Mouse (Mus musculus): ENCODE results near the gene Sdf2l1.
"Not testable (repeated sequence)": the region's sequence is repeated elsewhere in the genome, so short reads cannot be mapped to it uniquely, and the experiment has no call there.

The Sdf2l1 gene

DNA sequence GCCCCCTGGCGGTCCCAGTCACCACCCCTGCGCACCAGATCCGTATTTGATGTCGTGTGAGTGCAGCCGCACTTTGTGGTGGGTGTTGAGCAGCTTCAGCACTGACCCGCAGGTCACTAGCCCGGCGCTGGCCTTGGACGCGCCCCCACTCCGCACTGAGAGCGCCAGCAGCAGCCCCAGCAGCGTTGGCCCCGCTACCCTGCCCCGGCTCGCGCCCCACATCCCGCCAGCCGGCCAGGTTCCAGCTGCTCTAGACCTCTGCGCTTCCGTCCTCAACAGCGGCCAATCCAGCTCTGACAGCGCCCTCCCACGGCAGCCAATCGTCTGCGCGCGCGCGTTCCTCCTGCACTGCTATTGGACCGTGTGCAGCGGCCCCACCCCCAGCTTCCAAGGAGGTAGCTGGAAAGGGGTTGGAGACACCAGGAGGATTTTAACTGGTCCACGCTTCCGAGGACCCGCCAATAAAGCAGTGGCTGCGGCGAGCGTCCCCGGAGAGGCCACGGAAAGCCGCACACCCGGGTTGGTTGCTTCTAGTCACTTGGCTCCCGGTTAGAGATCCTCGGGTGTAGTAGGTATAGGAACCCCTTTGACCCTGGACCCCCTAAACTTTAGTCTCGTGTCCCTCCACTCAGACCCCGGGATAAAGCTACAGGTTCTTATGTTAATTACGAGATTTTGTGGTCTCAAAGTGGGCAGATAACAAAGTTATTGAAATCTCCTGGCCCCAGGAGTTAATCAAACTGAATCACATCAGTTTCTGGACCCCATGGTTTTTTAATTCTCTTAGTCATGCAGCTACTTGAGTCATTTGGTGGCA is at the start of gene Sdf2l1:
Sdf2l1 (minus strand) TSS at position 295 of the 817 bp plus-strand sequence.
- peak; percentile 91 for DNase-seq (ENCODE audit: low read depth, low spot score)

- peak; percentile 23 for DNase-seq (ENCODE audit: low read depth, low spot score)
These were observed 49.2 kb upstream of the Sdf2l1 start for GRCm38 (mm10) chr16:17181382-17181781.

GRCm38 (mm10) chr16:17179706-17180105 is 47.5 kb upstream of the Sdf2l1 start:
- no peak for DNase-seq (ENCODE audit: low read depth, low spot score)

DNA sequence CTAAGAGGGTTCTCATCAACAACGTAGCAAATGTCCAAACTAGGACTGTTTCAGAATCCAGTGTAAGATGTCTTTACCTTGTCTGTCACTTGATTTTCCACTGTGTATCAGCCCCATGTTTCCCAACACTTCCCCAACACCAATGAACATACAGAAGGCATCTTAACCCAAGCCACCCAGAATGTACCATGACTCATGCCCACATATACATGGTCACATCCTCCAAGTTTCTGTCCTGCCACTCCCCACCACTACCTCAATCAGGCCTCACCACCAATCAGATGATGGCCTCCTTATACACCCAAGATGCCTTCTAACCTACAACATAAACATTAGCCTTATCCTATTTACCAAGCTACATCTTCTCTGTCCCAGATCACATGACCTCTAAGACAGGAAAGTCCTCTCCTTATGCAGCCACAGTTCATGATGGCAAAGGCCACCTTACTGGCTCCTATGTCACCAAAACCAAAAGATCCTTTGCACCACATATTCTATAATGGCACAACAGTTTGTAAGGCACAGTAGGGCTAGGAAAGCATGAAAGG is 45.5 kb upstream of the Sdf2l1 start:
- no peak for DNase-seq (ENCODE audit: low read depth, low spot score)

GRCm38 (mm10) chr16:17175765-17176164 is 43.6 kb upstream of the Sdf2l1 start:
- DNase-seq (ENCODE audit: low read depth, low spot score) = no peak

GRCm38 (mm10) chr16:17168049-17168448 is 35.9 kb upstream of the Sdf2l1 start:
- no peak for DNase-seq (ENCODE audit: low read depth, low spot score)

- DNase-seq (ENCODE audit: low read depth, low spot score) = no peak
These were observed 35.0 kb upstream of the Sdf2l1 start for GRCm38 (mm10) chr16:17167179-17167578.

GRCm38 (mm10) chr16:17165478-17165877 is 33.3 kb upstream of the Sdf2l1 start:
- DNase-seq (ENCODE audit: low read depth, low spot score) = not testable (repeated sequence)

DNA sequence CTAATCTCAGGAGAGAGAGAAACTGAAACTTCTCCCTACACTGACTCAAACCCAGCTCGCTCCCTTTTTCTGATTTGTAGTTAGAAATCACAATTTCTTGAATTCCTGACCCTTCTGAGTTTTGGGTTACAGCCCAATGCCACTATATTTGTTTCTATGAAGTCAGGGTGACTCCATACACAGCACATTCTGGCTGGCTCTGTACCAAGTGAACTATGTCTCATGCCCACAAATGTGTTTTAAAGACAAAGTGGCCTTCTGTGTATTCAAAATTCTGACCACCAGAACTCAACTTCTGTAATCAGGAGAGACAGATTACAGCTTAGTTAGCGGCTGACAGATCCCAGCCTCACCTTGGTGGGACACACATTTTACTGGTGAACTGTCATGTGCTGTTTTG is 22.2 kb upstream of the Sdf2l1 start:
- DNase-seq (ENCODE audit: low read depth, low spot score) = no peak

- no peak for DNase-seq (ENCODE audit: low read depth, low spot score)
These were observed 19.7 kb upstream of the Sdf2l1 start for GRCm38 (mm10) chr16:17151874-17152273.

DNA sequence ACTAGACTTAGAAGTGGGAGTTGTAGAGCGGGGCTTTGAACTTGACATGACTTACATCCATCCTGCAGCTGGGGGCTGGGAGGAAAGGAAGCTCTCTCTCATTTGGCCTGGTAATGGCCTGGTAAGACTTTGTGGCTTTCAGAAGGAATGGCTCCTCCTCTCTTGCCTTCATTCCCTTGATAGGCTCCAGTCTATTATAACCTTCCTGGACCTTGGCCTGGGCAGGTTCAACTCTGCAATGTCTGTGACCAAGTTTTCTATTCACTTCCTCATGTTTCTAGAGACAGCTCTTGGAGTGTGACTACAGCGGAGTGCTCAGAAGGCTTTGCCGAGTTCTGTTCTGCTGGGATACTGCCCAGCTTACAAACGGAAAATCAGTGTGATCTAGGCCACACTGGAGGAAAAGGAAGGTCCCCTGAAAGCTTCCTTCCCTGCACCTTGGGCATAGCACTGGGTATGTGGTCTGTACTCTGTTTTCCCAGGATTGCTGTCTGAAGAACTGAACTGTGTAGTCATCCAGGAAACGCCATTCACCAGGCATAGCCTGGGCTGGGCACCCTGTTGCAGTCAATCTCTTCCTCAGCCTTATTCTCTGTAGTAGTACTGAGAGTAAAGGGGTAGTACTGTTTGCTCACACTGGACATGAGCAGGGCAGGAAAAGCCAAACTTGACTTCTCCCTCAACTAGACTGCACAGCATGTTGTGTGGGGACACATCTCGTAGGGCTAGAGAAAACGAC is 18.5 kb upstream of the Sdf2l1 start:
- DNase-seq (ENCODE audit: low read depth, low spot score) = no peak

DNA sequence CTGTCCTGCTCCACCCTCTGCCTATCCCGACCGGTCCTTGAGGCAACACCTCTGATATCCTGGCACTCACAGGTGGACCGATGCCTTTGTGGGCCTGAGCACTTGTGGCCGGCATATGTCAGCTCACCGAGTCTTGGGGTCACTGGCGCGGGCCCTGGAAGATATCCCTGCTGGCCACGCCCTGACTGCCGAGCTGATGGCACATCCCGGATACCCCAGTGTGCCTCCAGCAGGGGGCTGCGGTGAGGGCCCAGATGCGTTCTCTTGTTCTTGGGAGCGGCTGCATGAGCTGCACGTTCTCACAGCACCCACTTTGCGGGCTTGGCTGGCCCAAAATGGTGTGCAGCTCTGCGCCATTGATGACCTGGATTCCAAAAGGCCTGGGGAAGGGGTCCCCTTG is 15.9 kb upstream of the Sdf2l1 start:
- no peak for DNase-seq (ENCODE audit: low read depth, low spot score)

GRCm38 (mm10) chr16:17147391-17147929 is 15.3 kb upstream of the Sdf2l1 start:
- no peak for DNase-seq (ENCODE audit: low read depth, low spot score)

- peak; percentile 84 for DNase-seq (ENCODE audit: low read depth, low spot score)
These were observed 14.6 kb upstream of the Sdf2l1 start, which contains the start of gene Ccdc116 for GRCm38 (mm10) chr16:17146772-17147235. Gene Ccdc116 (minus strand): TSS chr16:17147229.

DNA sequence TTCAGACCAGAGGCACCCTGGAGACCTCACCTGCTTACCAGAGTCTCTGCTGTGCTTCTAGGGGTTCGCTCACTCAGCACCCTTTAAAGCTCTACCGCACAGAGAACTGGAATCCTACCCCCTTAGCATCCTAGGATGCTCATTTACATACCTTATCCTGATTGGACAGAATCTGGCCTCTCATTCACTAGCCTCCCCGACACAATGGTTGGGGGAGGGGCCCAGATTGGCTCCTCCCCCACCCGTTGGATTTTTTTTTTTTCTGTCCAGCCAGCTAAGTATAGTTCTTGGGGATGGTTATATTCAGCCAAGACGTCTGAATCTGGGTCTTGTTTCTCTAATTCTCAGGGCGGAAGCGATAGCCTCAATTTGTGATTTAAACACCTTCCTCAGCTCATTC is 12.2 kb upstream of the Sdf2l1 start, which contains the start of gene Ydjc:
Ydjc (plus strand) TSS at position 283 of the 400 bp plus-strand sequence.
- no peak for DNase-seq (ENCODE audit: low read depth, low spot score)

DNA sequence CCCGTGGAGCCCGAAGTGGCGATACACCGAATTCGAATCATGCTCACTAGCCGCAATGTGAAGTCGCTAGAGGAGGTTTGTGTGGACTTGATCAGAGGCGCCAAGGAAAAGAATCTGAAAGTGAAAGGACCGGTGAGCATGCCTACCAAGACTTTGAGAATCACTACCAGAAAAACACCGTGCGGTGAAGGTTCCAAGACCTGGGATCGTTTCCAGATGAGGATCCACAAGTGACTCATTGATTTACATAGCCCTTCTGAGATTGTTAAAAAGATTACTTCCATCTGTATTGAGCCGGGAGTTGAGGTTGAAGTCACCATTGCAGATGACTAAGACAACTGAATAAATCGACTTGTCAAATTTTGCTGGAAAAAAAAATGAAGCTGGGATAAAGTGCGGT is 5.2 kb upstream of the Sdf2l1 start:
- no peak for DNase-seq (ENCODE audit: low read depth, low spot score)

- no peak for DNase-seq (ENCODE audit: low read depth, low spot score)
These were observed 670 bp upstream of the Sdf2l1 start for GRCm38 (mm10) chr16:17132906-17133200.

DNA sequence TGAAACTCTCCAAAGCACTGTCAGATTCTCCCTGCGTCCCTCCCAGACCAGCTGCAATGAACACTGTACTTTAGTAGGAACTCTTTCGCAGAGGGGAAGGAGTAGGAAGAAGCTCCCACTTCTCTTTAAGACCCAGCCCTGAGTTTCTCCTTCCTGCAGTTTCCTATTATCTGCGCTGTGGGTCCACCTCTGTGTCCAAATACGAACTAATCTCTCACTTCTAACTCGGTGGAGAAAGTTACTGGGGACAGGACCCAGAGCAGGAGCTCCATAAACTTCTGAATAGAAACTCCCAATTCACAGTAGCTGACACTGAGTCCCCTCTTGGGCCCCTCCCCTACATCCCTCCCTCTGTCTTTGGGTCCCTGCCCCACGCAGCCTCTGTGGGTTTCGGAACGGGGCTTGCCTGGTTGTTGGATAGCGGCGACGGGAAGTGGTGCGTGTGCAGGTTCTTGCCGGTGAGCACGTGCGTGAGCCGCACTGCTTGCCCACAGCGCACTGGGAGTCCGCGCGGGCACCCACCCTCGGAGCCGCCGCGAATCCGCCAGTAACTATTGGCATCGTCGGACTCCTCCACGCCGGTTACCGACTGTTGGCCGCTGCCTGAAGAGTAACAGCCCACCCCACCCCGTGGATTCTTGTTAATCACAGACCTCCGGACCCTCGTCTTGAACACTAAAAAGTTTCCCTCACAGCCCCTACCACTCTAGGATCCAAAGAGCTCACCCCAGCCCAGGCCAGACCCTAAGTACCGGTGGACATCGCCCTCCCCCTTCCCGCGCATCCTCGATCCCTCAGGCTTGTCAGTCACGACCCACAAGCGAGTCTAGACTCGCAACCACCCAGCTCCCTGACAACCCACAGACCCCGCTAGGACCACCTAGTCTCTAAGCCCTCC is 743 bp downstream of the Sdf2l1 start:
- no peak for DNase-seq (ENCODE audit: low read depth, low spot score)

DNA sequence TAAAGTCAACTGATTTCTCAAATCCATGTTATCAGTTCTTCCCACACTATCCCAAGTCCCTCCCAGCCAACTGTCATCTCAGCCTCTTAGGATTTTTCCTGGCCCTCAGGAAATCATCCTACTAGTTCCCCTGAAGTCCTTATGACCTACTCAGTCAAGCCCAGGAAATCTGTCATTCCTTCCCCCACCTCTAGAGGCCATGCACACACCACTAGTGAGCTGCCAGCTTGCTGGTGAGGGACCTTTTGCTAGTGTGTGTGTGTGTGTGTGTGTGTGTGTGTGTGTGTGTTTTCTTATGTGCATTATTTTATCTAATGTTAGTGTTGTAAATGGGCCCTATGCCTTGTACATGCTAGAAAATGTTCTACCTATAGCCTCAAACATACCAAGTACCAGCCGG is 4.9 kb downstream of the Sdf2l1 start:
- no peak for DNase-seq (ENCODE audit: low read depth, low spot score)

GRCm38 (mm10) chr16:17124871-17125520 is 7.2 kb downstream of the Sdf2l1 start, which contains the start of gene 2610318N02Rik:
Gene 2610318N02Rik (minus strand): TSS chr16:17125167.
- DNase-seq (ENCODE audit: low read depth, low spot score) = peak; percentile 53
